Mouse (Mus musculus): ENCODE data around the gene Pacrg.

The Pacrg gene

GRCm38 (mm10) chr17:10451306-10452077 lies 388.6 kb downstream of the Pacrg start:
- ATAC-seq (ENCODE audit: low TSS enrichment) = peak; percentile 47; the same call in 1 of the 2 replicates

- no peak for ATAC-seq (ENCODE audit: low TSS enrichment)
Observed at GRCm38 (mm10) chr17:10449800-10450299, 390.3 kb downstream of the Pacrg start.

GRCm38 (mm10) chr17:10448417-10448816 lies 391.7 kb downstream of the Pacrg start:
- no peak for ATAC-seq (ENCODE audit: low TSS enrichment)

DNA sequence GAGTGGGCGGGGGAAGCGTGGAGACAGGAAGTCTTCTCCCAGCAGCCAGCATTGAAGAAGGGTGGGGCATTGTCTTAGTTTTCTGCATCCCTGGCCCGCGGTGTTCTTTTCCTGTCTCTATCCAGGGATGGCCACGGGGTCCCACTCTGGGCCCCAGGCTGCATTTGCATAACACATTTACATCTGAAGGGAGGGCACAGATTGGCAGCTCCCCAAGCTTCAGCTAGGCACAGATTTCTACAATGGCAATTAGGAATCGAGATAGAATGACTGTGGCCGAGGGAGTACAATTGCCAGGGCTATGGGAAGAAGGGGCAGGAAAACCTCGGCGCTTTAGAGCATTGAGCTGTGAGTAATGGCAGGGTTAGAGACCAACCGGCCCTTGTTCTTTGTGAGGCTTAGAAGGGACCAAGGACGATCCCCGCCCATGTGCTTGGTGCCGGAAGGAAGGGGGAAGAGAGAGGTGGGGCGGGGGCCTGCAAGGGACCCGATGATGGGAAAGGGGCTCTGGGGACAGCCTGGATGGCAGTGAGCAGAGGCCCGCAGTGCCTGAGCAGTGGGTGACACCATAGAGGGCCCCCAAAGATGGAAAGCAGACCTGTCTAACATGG lies 398.5 kb downstream of the Pacrg start:
- no peak for ATAC-seq (ENCODE audit: low TSS enrichment)

DNA sequence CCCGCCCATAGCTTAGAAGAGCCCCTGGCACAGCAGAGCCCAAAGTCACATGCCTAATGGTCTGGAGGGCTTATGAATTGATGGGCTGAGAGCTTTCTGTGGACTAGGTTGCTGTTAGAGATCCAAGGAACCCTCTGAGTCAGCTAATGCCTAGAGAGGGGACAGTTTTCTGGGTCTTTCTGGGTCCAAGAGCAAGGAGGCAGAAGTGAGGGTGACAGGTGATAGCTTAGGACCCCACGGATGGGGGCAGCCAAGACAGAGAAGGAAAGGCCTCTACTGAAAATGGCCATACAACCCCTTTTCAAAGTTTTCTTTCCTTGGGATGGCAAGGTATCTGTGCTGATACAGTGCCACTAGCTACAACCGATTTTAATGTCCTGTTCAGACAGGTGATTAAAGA lies 399.1 kb downstream of the Pacrg start:
- no peak for ATAC-seq (ENCODE audit: low TSS enrichment)

- ATAC-seq (ENCODE audit: low TSS enrichment) = no peak
Observed at GRCm38 (mm10) chr17:10439815-10440214, 400.3 kb downstream of the Pacrg start.

DNA sequence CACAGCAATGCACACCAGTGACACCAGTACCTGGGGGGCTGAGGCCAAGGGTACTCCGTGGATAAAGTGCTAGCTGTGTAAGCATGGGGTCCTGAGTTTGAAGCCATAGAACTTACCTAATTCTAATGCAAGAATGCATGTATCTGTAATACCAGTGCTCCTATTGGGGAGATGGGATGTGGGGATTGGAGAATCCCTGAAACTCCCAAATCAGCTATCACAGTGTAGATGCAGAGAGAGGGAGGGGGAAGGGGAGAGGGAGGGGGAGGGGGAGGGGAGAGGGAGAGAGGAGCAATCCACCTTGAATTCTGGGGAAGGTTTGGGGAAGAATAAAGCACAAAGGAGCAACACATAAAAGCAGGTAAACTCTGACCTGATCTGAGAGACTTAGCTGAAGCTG lies 405.2 kb downstream of the Pacrg start:
- no peak for ATAC-seq (ENCODE audit: low TSS enrichment)

GRCm38 (mm10) chr17:10432525-10433180 lies 407.5 kb downstream of the Pacrg start:
- no peak for ATAC-seq (ENCODE audit: low TSS enrichment)

DNA sequence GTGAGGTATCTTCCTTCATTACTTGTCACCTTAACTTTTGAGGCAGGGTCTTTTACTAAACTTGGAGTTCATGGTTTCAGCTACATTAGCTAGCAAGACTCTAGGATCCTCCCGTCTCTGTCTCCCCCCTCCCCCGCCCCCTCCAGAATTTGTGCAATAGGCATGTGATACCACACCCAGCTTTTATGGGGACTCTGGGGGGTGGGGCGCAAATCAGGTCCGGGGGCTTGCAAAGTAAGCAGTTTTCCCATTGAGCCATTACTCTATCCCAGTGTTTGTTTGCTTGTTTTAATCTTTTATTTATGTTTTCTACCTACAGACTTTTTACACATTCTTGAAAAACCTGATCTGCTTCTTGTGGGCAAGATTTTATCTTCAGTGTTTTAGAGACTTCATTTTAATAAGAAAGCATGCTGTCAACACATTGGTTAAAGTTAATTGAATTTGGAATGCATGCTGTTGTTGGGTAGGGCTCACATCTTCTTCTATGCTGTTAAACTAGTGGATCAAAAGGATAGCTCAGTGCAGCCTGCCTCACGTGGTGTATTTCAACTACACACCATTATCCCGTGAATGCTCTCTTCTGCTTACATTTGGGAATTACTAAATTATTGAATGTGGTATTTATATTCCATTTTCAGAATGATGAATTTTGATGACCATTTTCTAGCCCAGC lies 408.1 kb downstream of the Pacrg start:
- ATAC-seq (ENCODE audit: low TSS enrichment) = no peak

DNA sequence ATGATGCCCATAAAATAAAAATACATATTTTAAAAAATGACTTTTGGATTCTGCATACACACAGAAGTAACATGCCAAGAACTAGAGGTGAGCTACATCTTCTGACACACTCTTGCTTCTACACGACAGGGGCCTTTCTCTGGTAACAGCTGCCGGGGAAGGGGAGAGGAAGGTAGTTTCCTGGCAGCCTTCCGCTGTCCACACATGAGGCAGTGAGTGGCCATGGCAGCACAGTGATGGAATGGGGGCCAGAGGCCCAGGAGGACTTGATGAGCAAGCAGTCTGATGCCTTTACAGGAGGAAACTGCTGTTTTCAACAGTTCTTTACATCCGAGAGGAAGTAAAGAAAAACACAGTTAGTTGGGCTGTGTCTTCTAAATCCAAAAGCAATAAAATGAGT lies 409.3 kb downstream of the Pacrg start:
- no peak for ATAC-seq (ENCODE audit: low TSS enrichment)

- ATAC-seq (ENCODE audit: low TSS enrichment) = no peak
Observed at GRCm38 (mm10) chr17:10429406-10429805, 410.7 kb downstream of the Pacrg start.

DNA sequence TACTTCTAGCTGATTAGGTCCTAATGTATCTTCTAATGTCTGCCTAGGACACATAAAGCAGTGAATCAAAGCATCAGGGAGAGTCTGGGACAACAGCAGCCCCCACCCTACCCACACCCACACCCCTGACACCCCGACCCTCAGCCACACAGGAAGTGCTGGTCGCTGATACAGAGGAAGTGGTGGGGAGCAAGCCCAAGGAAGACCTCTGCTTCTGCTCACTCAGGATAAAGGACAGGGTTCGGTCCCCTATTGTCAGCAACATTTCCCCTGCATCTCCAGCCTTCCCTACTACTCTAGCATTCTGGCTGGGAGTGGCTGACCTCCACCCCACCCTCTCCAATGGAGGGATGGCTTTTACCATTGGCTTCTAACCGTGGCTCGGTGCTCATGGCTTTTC lies 414.8 kb downstream of the Pacrg start:
- no peak for ATAC-seq (ENCODE audit: low TSS enrichment)

DNA sequence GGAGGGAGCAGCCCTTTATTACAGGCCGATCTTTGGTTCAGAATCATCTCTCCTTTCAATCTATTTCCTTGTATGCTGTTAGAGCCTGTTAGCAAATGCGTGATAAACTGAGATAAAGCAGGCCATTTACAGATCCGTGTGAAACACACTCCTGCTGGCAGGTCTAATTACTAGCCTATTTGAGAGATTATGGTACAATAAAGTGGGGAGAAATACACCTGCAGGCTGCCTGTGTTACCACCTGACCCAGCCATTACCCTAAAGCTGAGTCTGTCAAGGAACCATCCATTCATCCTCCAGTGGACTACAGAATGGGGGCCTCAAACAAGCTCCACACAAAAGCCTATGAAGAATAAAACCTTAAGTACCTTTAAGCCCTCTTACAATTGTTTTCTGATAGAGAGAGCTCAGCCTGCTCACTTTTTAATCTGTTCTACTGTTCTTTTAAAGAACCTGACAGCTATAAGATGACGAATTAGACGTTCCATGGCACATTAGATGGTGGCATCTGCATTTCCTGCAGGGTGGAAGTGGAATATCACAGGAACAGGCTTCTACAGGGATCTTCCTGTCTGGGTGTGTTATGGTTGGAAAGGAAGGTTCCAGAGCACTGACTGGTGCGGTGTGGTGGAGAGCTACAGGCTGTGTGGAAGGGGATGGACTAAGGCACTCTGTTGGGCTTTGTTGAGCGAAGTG lies 422.4 kb downstream of the Pacrg start:
- no peak for ATAC-seq (ENCODE audit: low TSS enrichment)

DNA sequence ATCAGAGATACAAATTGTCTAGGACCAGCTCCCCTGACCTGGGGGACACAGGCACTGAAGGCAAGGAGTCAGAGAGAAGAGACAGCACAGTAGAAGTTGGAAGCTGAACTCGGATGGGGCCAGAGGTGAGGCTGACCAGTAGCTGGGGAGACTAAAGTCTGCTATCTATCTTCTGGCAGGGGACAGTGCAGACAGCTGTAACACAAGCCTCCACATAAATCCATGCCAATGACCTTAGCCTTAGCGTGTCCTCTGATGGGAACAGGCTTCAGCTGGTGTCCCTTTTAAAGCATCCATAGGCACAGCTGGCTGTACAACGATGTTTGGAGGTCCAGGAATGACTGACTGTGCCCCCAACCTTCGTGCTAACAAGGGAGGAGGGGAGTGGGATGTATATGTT lies 423.1 kb downstream of the Pacrg start:
- no peak for ATAC-seq (ENCODE audit: low TSS enrichment)

DNA sequence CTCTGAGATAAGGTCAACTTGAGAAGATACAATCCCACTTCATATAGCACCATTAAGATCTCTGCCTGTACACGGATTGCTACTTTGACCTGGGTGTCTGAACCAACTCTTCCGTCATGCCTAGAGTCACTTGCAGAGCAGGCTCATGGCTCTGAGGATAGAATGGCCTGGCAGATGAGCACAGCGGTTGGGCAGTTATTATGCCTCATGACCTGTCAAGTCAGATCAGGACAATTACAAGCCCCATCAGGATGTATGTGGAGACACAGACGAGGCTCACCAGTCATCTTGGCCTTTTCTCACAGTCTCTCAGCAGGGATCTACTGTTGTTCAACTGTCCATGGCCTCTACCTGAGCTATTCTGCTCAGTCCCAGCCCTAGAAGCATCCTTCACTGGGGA lies 424.0 kb downstream of the Pacrg start:
- no peak for ATAC-seq (ENCODE audit: low TSS enrichment)

- no peak for ATAC-seq (ENCODE audit: low TSS enrichment)
Observed at GRCm38 (mm10) chr17:10414383-10414782, 425.7 kb downstream of the Pacrg start.

DNA sequence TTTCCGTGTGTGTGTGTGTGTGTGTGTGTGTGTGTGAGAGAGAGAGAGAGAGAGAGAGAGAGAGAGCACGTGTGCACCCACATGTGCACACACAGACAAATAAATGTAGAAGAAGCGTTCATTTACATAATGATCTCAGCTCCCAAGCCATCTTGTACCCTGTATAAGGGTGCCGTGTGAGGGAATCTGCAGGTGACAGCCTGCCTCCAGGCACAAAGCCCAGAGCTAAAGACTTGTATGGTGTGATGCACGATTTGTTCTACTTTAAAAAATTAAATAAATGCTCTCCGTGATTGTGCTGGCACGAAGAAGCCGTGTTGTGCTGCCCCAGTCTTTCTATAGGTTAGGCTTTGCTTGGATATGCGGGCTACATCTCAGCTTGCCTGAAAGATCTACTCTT lies 426.2 kb downstream of the Pacrg start:
- peak; percentile 52; the same call in 1 of the 2 replicates for ATAC-seq (ENCODE audit: low TSS enrichment)

- no peak for ATAC-seq (ENCODE audit: low TSS enrichment)
Observed at GRCm38 (mm10) chr17:10410597-10411476, 429.3 kb downstream of the Pacrg start.

GRCm38 (mm10) chr17:10408681-10409081 lies 431.4 kb downstream of the Pacrg start:
- ATAC-seq (ENCODE audit: low TSS enrichment) = no peak

GRCm38 (mm10) chr17:10407031-10407722 lies 432.9 kb downstream of the Pacrg start:
- ATAC-seq (ENCODE audit: low TSS enrichment) = no peak
